Mouse (Mus musculus): ENCODE measurements around the gene Slit1.

The Slit1 gene

GRCm38 (mm10) chr19:41743396-41743795, at the start of gene Slit1:
Gene Slit1 (minus strand): TSS chr19:41743665.
- peak; percentile 81 for DNase-seq

DNA sequence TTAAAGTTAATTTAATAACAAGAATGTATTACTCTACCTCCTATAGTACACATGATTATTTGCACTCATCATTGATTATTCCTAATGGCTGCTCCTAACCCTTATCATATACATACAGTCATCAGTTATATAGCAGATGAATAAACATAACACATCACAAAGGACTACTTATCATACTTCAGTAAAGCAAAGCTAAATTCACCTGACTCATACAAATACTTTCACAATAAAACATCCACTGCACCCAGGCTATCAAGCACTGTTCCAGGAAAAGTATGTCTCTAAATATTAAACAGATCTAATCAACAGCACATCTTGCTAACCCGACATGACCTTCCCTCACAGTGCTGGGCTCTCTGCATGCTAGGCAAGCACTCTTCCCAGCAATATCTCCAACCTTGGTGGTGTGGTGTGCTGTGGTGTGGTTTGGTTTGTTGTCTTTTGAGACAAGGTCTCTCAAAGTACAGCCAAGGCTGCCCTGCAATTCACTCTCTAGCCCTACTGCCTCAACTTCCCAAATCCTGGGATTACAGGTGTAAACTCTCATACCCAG, 49.5 kb upstream of the Slit1 start:
- DNase-seq: no peak

DNA sequence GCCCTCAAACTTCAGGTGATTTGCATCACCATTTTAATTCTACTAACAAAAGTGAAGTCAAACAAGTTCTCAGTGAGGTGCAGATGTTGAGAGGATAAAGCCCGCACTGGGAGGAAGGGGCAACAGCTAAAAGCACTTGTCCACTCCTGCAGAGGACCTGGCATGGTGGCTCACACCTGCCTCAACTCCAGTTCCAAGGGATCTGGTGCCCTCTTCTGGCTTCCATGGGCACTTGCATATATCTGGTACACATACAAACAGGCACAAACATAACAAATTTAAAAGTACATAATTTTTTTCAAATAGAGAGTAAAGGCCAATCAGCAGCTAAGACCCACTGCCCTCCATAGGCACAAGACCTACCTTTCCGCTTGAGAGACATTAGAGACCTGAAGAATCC, 47.9 kb upstream of the Slit1 start:
- DNase-seq: no peak

GRCm38 (mm10) chr19:41789110-41789961, 45.9 kb upstream of the Slit1 start:
- no peak for DNase-seq

GRCm38 (mm10) chr19:41786896-41787295, 43.4 kb upstream of the Slit1 start:
- no peak for DNase-seq

DNA sequence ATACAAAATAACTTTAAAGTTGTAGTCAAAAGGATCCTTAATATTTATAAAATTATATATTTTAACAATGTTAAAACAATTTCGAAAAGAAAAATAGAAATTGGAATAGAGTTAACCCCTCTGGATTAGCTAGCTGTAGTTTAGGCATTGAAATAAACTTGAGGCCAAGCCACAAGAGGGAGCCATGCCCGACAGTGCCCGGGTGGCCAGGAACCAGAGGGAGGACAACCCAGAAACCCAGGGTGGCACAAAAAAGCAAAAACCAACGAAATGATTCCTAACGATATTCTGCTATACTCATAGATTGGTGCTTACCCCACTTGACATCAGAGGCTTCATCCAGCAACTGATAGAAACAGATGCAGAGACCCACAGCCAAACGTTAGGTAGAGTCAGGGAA, 34.0 kb upstream of the Slit1 start:
- no peak for DNase-seq

GRCm38 (mm10) chr19:41768711-41769110, 25.2 kb upstream of the Slit1 start:
- DNase-seq: no peak

DNA sequence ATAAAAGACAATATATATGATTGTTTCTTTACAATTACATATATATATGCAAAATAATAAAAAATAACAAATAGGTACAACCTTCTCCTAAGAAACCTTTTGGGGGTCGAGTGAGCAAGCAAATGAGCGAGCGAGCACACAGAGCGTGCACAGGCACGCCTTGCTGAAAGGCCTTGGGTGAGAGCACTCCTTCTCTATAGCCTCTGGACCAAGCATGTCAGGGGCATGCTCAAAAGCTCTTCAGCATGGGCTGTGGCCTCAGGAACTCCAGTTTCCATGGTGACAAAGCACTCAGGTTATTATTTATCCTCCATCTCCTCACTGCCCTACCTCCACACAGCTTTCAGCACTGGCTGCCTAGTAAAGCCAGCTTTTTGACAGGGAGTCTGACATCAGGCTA, 23.2 kb upstream of the Slit1 start:
- DNase-seq: no peak

- DNase-seq: peak; percentile 86
Measured at GRCm38 (mm10) chr19:41763870-41764660, 20.6 kb upstream of the Slit1 start.

DNA sequence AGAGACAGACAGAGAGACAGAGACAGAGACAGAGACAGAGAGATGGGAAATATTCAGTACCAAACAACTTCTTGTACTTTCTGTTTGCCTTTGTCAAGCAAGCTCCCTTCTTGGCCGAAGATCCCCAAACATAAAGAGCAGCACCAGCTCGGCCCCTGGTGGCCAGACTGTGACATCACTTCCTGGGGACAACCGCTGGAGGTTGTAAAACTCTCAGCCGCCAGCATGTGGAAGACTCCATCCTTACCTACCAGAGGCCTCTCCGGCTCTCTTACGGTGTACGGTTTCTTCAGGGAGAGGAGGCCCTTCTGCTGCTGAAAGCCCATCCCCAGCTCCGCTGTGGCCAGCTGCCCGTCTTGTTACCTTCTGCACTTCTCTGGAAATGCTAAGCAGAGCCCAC, 18.1 kb upstream of the Slit1 start:
- DNase-seq: no peak

DNA sequence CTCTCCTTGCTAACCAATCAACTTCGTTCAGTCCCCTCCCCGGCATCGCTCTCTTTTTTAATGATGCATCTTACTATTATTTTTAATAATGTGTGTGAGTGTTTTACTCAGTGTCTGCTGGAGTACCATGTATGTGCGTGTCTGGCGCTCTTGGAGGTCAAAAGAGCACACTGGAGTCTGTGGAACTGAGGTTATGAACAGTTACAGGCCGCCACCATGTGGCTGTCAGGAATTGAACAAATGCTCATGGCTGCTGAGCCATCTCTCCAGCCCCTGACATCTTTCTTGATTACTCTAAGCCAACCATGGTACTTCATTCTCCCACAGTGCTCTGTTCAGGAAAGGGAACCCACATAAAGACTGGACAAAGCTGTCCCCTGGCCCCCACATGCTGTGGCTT, 16.3 kb upstream of the Slit1 start:
- DNase-seq: no peak

GRCm38 (mm10) chr19:41759270-41759669, 15.8 kb upstream of the Slit1 start:
- peak; percentile 35 for DNase-seq

DNA sequence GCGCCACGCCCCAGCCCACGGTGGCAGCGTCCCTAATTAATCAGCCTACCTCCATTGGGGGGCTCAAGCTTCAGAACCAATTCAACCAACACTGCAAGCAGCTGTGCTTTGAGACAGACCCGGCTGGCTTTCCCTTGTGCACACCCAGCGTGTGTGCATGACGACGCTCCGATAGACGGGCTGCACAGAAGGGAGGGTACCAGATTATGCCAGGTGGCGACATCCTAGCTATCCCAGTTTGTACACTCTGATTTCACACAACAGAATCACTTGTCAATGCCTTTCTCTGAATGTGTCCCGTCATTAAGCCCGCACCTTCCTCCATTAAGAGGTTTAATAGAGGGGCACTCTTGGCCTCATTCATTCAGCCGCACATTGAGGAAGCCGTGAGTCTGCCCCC, 11.3 kb upstream of the Slit1 start:
- no peak for DNase-seq

DNA sequence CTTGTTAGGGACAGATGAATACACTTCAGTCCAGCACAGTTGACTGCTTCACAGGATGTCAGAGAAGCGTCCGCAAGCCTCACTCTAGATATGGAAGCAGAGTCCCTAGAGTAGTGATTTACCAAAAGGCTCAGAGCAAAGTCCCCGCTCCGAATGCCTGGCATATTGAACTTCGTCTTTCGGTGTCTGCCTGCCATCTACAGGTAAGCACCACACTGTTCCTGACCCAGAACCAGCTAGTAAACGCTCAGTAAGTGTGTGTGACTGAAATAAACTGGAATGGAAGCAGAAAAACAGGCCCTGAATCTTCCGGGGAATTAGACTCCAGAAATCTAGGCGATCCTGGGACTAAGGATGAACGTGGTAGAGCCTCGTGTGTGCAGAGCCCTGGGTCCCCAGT, 8.4 kb upstream of the Slit1 start:
- DNase-seq: no peak

DNA sequence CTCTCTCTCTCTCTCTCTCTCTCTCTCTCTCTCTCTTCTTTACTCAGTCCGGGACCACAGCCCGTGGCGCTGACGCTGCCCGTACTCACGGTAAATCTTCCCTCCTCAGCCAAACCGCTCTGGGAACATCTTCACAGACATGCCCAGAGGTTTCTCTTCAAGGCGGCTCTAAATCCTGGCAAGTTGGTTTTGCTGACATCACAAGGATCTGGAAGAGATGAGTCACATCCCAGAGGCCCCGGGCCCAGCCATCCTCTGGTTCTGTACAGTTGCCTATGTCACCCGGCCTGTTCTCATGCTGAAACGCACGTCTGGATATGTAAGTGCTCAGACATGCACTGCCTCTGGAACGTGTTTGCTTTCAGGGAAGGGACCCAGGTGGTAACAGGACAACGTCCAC, 4.0 kb upstream of the Slit1 start:
- DNase-seq: no peak

DNA sequence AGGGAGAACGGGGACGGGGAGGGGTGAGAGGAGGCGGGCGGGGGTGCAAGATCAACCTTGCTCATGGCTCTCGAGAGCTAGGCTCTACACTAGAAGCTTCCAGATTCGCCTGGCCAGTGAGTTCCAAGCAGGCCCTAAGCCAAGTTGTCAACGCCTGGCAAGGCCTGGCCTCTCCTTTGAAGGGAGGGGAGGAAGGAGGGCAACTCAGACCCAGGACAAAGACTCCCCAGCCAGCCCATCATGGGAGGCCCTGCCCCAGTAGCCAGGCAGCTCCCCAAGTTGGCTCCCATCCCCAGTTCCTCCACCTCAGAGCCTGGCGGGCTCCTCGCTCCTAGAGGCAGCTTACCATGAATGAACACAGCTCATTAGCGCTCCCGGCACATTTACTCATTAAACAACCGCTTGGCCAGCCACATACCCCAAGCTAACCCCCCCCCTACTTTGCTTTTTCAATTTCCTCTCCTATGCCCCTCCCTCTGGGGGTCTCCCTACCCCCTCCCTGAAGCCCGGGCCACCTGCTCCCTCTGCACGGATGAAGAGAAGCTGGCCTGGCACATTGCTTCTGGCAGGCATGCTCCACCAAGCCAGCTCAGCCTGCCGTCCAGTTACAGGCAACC, 2.6 kb upstream of the Slit1 start:
- DNase-seq: peak; percentile 56

DNA sequence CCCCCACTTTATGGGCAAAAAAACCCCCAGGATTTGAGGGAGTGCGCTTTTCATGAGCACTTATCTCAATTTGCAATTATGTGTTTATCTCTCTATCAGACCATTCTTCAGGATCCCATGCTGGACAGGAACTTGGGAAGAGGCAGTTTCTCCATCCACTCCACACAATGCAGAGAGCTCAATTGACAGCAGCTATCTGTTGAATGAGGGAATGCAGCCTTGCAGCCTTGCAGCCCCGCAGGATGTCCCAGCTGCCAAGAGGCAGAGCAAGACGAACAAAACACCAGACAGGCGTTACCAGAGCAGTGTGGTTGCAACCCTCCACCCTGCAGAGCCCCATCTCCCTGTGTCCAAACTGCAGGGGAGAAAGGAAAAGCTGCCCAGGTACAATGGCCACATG, 4.6 kb downstream of the Slit1 start:
- no peak for DNase-seq

GRCm38 (mm10) chr19:41738429-41738805, 5.0 kb downstream of the Slit1 start:
- DNase-seq: no peak

DNA sequence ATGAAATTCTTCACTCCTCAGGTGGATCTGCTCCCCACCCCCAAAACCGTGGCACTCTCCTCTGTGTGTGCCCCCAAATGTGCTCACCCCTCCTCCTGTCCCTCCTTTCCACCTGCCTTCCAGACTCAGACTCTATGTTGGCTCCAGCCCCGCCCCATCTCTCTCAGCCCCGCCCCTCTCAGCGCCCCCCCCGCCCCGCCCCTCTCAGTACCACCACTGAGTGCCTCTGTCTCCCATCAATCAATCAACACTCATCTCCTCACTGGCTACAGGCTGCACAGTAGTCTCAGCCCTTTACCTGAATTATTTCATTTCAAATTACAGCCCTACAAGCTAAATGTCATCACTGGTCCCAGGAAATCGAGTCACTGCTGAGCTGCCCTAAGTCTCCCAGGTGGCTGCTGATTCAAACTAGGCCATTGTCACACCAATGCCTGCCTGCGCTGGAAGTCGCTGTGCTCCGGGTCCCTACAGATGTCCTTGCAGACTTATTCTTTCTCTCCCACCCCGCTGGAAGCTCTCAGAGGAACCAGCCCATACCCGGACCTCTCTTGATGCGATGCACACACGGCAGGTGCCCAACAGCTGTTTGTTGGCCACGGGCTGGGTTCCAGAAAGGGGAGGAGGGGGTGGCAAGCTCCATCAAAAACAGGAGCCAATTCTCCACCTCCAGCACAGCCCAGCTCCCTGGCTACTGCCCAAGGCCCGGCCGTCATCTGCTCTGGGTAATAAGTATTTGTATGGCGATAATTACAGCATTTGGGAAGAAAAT, 5.6 kb downstream of the Slit1 start:
- DNase-seq: peak; percentile 59

DNA sequence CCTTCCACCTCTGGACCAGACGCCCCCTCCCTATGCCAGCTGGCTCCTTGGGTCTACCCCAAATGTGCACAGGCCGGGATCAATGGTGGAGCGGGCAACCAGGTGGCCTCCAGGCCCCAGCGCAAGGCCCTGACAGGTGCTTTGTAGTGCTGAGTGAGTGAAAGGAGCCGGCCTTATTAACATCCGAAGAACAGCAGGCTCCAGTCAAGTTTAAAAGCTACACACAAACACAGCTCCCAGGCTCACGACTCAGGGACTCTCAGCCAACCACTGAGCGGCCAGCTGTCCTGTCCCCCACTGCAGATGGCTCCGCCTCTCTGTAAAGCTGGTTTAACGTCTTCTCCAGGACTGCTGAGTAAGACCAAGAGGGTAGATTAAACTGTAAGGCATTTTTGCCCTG, 8.8 kb downstream of the Slit1 start:
- DNase-seq: peak; percentile 69

GRCm38 (mm10) chr19:41725491-41725890, 18.0 kb downstream of the Slit1 start:
- no peak for DNase-seq

DNA sequence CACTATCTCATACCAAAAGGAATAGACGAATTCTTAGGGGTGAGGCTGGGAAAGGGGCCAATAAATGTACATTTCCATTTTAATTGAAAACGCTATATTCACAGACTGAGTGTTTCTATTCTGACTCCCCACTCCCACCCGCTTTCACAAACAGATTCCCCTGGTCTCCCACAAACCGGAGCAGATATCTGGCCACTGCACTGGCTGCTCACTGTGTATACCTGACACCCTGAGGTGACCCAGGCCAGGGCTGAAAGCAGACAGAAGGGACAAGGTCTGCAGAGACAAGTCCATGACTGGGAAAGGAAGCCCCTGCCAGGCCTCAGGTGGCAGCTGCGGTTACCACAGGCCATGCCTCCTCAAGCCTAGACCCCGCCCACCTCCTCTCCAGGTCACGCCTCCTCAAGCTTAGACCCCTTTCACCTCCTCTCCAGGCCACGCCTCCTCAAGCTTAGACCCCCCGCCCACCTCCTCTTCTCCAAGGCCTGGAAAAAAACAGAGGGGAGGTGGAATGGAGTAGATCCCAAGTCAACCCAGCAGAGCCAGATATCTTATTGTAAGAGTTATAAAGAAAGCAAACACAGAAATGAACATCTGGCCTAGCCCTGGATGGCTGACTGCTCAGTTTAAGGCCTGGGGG, 18.5 kb downstream of the Slit1 start:
- DNase-seq: no peak
